Mouse (Mus musculus) liver, embryonic 16.5 days (tissue): ENCODE data around the gene Mios. TPM values are rescaled to one million over a fixed set of nuclear protein-coding genes. Genes with fewer than 3 reads are reported as not detected.

Experiments used
- ATAC-seq: fragments of 200-750 bp; cut with Nextera tagmentation; 2 replicates; pipeline ENCODE4 v1.8.0; 2017; ENCODE audit warnings: low read depth, mild to moderate bottlenecking, moderate number of reproducible peaks, moderate library complexity
- H3K27ac ChIP-seq: fragments of 300-500 bp; sonication (generic); 2 replicates; pipeline ENCODE4 v1.5.1; 2014; ENCODE audit warnings: mild to moderate bottlenecking, low read length
- H3K27me3 ChIP-seq: fragments of 300-500 bp; sonication (generic); 2 replicates; pipeline ENCODE4 v1.6.1; 2014; ENCODE audit warnings: low read depth, low read length, mixed read lengths; ENCODE audit not compliant: control insufficient read depth, insufficient read depth
- H3K36me3 ChIP-seq: fragments of 300-500 bp; sonication (generic); 2 replicates; pipeline ENCODE4 v1.6.1; 2014; ENCODE audit warnings: mild to moderate bottlenecking; ENCODE audit not compliant: control insufficient read depth, insufficient read depth
- H3K4me1 ChIP-seq: fragments of 300-500 bp; sonication (generic); 2 replicates; pipeline ENCODE4 v1.6.1; 2014; ENCODE audit warnings: low read depth, low read length, mixed read lengths; ENCODE audit not compliant: control insufficient read depth
- H3K4me2 ChIP-seq: fragments of 300-500 bp; sonication (generic); 2 replicates; pipeline ENCODE4 v1.6.1; 2014; ENCODE audit warnings: low read depth, low read length, mixed read lengths
- H3K4me3 ChIP-seq: fragments of 300-500 bp; sonication (generic); 2 replicates; pipeline ENCODE4 v1.5.1; 2014; ENCODE audit warnings: low read depth, mild to moderate bottlenecking, low read length
- H3K9ac ChIP-seq: fragments of 300-500 bp; sonication (generic); 2 replicates; pipeline ENCODE4 v1.6.1; 2014; ENCODE audit warnings: low read depth, low read length
- H3K9me3 ChIP-seq: fragments of 300-500 bp; sonication (generic); replicated peaks from 2 replicates; pipeline ENCODE4 v1.6.1; 2016; ENCODE audit warnings: low read length; ENCODE audit not compliant: control insufficient read depth
- WGBS: fragments of 180-500 bp; shearing (Covaris S2); extraction: QIAGEN DNeasy Blood & Tissue Kit; methylation state at CpG from one replicate; pipeline ENCODE4 v1.1.7; 2014; ENCODE audit not compliant: insufficient replicate concordance; 5-methylcytosine and 5-hydroxymethylcytosine counted together
- polyA plus RNA-seq: library from polyadenylated mRNA; unstranded; fragments of >200 nt; fragmentation: Nextera tagmentation; extraction: Ambion mirVana; gene quantifications from 2 replicates; pipeline ENCODE4 v1.2.1, GENCODE M21; 2015

Gene Mios
- polyA plus RNA-seq, 1 experiment from 2014 or later = 9.3 TPM

GRCm38 (mm10) chr6:8271047-8271446, 62.0 kb downstream of the Mios start:
- no peaks in the 10 kb centered on the region for H3K27me3 ChIP-seq
- no peak overlapping the region for H3K27ac ChIP-seq
- peak; percentile 78 for ATAC-seq
- WGBS = 73% methylated on average over 3 of the region's 3 CpGs
- no peak overlapping the region for H3K4me2 ChIP-seq
- H3K36me3 ChIP-seq = no peaks in the 10 kb centered on the region
- H3K4me3 ChIP-seq = no peak overlapping the region
- H3K4me1 ChIP-seq = peaks cover 2% of the 10 kb centered on the region; the same call in 1 of the 2 replicates
- no peaks in the 10 kb centered on the region for H3K9me3 ChIP-seq
- no peak overlapping the region for H3K9ac ChIP-seq

DNA sequence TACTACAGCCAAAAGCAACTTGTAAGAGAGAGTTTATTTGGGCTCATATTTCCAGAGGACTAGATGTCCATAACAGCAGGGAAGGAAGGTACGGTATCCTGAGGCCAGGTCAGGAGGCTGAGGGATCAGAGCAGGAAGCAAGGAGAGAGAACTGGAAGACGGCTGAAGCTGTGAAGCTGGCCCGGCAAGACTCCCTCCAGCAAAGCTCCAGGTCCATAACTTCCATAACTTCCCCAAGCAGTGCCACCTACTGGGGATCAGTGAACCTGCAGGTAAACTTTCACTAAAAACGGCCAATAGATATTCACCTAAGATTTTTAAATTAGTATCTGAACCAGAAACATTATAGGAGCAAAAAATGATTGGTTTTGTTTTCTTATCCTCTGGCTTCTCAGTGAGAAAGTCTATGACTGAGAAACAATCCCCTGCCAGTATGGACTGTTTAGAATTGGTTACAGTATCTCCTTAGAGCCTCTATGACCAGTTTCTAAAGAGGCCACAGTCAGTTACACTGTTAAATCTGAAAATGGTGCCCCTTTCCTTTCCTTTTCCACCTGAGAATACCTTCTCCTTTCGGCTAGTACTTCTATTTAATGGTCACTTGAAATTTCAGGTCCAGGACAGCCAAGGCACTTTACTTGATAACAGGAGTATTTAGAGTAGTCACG, 65.5 kb downstream of the Mios start:
- no peak overlapping the region for H3K27ac ChIP-seq
- H3K4me1 ChIP-seq = peaks cover 1% of the 10 kb centered on the region; the same call in 1 of the 2 replicates
- H3K4me2 ChIP-seq = no peak overlapping the region
- no peaks in the 10 kb centered on the region for H3K36me3 ChIP-seq
- no peaks in the 10 kb centered on the region for H3K9me3 ChIP-seq
- H3K4me3 ChIP-seq = no peak overlapping the region
- ATAC-seq = peak; percentile 20; the same call in 1 of the 2 replicates
- WGBS = 28% methylated on average over 6 of the region's 6 CpGs
- no peak overlapping the region for H3K9ac ChIP-seq
- H3K27me3 ChIP-seq = no peaks in the 10 kb centered on the region

DNA sequence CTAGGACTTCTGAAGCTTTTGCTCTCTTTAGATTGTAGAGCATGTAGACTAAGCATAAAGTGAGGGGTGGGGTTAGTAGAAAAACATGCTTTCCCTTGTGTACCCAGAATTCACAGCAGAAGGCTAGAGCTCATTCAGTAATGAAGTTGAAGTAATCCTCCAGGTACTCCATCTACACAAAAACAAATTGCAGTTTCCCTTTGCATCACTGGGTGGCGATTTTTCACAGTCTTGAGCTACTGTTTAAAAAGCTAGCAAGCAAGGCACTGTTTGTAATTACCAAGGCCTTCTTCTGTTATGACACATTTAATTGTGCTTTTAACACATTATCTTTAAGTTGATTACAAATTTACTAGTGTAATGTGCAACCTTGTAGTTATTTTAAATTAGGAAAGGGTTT, 66.1 kb downstream of the Mios start:
- H3K27me3 ChIP-seq = no peaks in the 10 kb centered on the region
- ATAC-seq = no peak
- no peak overlapping the region for H3K4me3 ChIP-seq
- H3K9me3 ChIP-seq = no peaks in the 10 kb centered on the region
- H3K4me2 ChIP-seq = no peak overlapping the region
- no peaks in the 10 kb centered on the region for H3K4me1 ChIP-seq
- no peak overlapping the region for H3K9ac ChIP-seq
- no peaks in the 10 kb centered on the region for H3K36me3 ChIP-seq
- H3K27ac ChIP-seq = no peak overlapping the region
- WGBS = 18% methylated on average over 1 of the region's 1 CpGs

DNA sequence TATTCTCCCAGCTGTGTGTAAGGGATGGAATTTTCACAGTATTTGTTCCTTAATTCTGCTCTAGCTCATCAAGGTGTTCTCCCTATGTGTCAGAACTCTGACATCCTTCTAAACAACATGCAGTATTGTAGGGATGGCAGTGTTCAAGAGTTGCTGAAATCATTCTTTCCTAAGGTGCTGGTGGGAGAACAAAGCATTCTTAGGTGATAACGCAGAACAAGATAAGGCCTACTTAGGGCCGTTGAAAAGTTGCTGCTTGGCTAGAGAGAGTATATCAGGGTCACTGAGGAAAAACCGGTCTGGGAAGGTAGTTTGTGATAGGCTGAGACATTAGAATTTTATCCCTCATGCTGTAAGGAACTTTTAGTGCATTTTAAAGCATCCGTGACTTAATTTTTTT, 67.4 kb downstream of the Mios start:
- no peak for ATAC-seq
- Histone ChIP-seq H3K27me3 (no peaks in the 10 kb centered on the region), H3K9ac (no peak overlapping the region), H3K36me3 (no peaks in the 10 kb centered on the region), H3K27ac (no peak overlapping the region), H3K4me3 (no peak overlapping the region), H3K9me3 (no peaks in the 10 kb centered on the region), H3K4me2 (no peak overlapping the region), H3K4me1 (no peaks in the 10 kb centered on the region)
- WGBS = 33% methylated on average over 4 of the region's 4 CpGs

GRCm38 (mm10) chr6:8278426-8279002, 69.5 kb downstream of the Mios start:
- no peak for ATAC-seq
- 61% methylated on average over 5 of the region's 5 CpGs for WGBS

DNA sequence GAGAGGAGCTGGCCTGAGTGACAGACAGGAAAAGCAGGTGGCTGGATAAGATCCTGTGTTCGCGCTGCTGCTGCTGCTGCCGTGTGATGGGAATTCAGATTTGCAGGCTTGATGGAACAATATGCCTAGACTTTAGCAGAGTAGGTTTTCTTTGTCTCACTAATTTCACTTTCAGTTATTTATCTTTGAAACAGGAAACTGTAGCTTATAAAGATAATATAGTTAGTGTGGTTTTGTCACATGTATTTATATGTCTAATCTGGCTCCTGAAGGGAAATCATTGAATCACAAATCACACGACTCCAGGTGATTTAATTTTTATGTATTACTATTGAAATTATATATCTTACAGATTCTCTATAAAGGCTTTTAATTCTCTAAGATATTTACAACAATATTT, 74.2 kb downstream of the Mios start:
- Histone ChIP-seq H3K27me3 (no peaks in the 10 kb centered on the region), H3K9me3 (no peaks in the 10 kb centered on the region), H3K4me3 (no peak overlapping the region), H3K27ac (no peak overlapping the region), H3K4me1 (no peaks in the 10 kb centered on the region), H3K9ac (no peak overlapping the region), H3K4me2 (no peak overlapping the region), H3K36me3 (no peaks in the 10 kb centered on the region)
- ATAC-seq = no peak
- WGBS = 48% methylated on average over 4 of the region's 4 CpGs

More at GRCm38 (mm10) chr6:8278426-8279002, 69.5 kb downstream of the Mios start:
- H3K9ac ChIP-seq = no peak overlapping the region
- H3K4me1 ChIP-seq = no peaks in the 10 kb centered on the region
- no peaks in the 10 kb centered on the region for H3K27me3 ChIP-seq
- H3K9me3 ChIP-seq = no peaks in the 10 kb centered on the region
- H3K4me3 ChIP-seq = no peak overlapping the region
- H3K27ac ChIP-seq = no peak overlapping the region
- no peak overlapping the region for H3K4me2 ChIP-seq
- H3K36me3 ChIP-seq = no peaks in the 10 kb centered on the region

DNA sequence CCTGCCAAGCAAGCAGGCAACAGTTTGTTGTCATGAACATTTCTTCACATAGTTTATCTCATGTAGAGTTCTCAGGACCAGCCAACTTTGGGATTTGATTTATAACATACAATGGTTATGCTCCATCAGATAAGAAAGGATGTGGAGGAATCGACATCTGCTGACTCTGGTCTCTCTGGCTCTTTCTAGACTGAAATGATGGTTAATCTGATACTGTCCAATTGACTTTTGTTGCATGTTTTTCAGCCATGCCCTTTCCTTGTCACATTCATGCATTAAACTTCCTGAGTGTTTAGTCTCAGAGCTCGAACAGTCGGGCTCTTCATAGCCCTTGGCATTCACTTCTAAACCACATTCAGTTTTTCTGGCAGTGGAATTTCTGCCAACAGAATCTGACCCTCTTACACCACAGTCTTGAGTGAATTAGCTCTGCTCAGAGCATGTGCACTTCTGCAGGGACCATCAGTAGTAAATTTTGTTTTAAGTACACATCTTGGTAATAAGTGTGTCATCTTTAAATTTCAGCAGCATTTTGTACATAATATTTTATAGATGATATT, 76.5 kb downstream of the Mios start:
- H3K4me3 ChIP-seq = no peak overlapping the region
- no peak for ATAC-seq
- H3K4me2 ChIP-seq = no peak overlapping the region
- no peaks in the 10 kb centered on the region for H3K27me3 ChIP-seq
- H3K9ac ChIP-seq = no peak overlapping the region
- H3K27ac ChIP-seq = no peak overlapping the region
- no peaks in the 10 kb centered on the region for H3K4me1 ChIP-seq
- 65% methylated on average over 3 of the region's 3 CpGs for WGBS
- no peaks in the 10 kb centered on the region for H3K36me3 ChIP-seq
- H3K9me3 ChIP-seq = no peaks in the 10 kb centered on the region

Other genes with a start within 250 kb of the Mios start
- 0.06 and 0.07 TPM in 2 replicates for gene Col28a1, start 16.6 kb upstream of the Mios start, polyA plus RNA-seq
- gene Rpa3, start 50.0 kb downstream of the Mios start, polyA plus RNA-seq = 61.1 and 85.4 TPM in 2 replicates
- 15.0 and 15.9 TPM in 2 replicates for gene Umad1, start 50.1 kb downstream of the Mios start, polyA plus RNA-seq
- 2.3 and 2.4 TPM in 2 replicates for gene Gm45062, start 50.2 kb downstream of the Mios start, polyA plus RNA-seq